Mouse (Mus musculus): Measurements from ENCODE around the gene Ascl4.
A peak's percentile ranks its signal among the peaks of the same experiment; 100 is the strongest.

The Ascl4 gene

DNA sequence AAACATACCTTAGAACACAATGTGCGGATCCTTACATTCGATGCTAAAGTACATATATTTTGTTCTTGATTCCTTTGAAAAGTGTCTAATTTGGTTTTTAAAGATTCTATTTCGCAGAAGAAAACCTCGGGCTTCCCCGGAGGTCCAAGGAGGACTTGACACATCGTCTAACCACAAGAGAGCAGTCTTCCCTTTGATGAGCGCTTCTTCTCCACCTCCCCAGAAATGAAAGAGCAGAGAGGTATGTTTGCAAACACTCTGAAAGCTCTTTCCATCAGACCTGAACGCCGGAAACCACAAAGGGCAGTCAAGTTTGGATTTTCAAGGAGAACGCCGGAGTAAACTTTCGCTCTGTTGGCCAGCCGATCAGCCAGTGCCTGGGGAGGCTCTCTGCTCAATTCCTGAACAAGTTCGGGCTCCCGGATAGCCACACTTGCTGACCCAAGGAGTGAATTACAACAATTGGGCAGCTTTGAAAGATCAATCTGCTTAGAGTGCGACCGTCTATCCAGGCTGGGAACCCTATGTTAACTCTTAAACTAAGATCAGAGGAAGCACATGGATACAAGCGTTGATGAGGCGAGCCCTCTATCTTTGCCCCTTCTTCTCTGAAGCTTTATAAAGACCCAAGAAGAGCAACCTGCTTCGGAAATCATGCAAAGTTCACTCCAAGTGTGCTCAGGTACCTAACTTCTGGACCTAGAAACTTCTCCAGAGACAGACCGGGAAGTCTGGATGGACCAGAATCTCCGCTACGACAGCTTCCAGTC lies at the start of gene Ascl4:
Ascl4 (plus strand) TSS at position 6 of the 770 bp plus-strand sequence.
- DNase-seq (ENCODE audit: low spot score): no peak

DNA sequence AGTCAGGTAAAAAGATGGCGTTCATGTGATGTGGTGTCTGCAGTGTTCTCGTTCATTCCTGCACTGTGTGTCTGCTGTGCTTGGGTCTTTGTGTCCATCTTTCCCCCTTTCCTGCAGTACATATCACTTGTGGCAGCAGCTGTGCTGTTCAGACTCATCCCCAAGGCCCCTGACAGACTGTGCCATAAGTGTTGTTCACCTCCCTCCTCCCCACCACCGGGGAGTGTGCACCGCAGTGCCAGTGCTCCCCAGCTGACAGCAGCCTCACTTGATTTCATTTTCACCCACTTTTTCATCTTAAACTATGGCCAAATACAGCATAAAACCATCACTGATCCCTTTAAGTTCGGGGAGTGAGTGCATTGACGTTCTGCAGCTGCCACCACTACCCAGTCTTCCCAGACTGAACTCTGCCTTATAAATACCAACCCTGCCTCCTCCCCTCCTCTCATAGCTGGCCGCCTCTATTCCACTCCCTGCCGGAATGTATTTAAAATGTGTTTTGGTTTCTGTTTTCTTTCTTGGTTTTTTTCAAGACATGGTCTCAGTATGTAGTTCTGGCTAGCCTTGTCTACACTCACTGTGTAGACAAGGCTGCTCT lies 47.5 kb upstream of the Ascl4 start:
- no peak for DNase-seq (ENCODE audit: low spot score)

DNA sequence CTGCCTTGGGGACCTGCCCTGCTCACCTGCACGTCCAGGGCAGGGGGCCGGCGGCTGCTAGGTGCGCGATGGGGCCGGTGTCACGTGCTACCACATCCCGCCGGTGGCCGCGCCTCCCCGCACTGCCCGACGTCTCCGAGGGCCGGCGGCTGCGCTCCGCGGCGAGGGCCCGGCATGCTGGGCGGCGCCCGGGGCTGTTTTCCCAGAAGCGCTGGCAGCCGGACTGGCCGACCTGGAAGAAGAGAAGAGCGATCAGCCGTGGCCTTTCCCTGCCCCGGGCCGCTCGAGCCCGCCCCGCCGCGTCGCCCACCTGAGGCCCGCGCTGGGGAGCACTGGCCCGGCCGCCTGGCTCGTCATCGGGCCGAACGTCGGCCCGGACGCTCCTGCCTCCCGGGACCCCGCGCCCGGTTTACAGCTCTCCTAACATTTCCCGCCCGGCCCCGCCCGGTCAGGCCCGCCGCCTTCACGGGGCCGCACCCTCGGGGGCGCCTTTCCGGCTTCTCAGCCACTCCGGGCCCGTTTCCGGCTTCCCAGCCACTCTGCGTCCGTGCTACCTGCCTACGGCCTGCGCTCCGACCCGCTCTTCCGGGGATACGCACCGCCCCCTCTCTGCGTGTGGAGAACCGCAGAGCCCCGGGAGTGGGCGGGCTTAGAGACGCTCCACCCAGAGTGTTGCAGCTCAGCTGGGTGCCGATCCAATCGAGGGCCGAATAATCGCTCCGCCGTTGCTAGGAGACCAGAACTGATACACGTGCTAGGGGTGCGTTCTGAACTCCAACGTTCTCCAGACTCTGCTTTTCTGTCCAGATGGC lies 10.8 kb upstream of the Ascl4 start, which contains the start of gene Prdm4:
Prdm4 (minus strand) TSS at position 645 of the 812 bp plus-strand sequence.
- peak; percentile 97 for DNase-seq (ENCODE audit: low spot score)

GRCm38 (mm10) chr10:85928499-85929207 lies 1.2 kb downstream of the Ascl4 start:
- peak; percentile 62 for DNase-seq (ENCODE audit: low spot score)

DNA sequence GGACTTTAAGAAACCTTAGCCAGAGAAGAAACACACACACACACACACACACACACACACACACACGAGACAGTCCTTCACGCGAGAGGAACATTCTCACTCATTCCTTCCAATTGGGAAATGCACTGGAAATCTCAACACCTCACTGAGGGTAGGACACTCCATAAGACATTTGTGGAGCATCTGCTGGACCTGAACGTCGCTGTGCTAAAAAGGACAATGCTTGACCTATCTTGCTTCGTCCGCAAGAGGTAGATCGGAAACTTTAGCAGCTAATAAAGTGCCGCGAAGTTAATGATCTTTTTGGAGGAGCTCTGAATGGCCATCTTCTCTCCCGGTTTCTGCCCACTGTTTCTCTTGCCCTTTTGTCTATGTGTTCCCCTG lies 1.7 kb downstream of the Ascl4 start:
- DNase-seq (ENCODE audit: low spot score): no peak

DNA sequence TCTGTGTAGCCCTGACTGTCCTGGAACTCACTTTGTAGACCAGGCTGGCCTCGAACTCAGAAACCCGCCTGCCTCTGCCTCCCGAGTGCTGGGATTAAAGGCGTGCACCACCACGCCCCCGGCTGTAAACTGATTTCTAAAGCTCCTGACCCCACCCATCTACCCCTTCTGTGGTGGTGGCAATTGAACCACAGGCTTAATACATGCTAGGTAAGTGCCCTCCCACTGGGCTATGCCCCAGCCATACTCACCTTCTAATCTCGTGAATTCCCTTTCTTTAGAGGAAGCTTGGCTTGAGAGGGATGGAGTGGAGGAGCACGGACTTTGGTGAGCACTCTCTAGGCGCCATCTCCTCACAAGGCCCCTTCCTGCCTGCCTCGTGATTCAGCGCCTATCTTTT lies 2.5 kb downstream of the Ascl4 start:
- no peak for DNase-seq (ENCODE audit: low spot score)

- DNase-seq (ENCODE audit: low spot score): no peak
Observed at GRCm38 (mm10) chr10:85936280-85936965, 8.9 kb downstream of the Ascl4 start.

DNA sequence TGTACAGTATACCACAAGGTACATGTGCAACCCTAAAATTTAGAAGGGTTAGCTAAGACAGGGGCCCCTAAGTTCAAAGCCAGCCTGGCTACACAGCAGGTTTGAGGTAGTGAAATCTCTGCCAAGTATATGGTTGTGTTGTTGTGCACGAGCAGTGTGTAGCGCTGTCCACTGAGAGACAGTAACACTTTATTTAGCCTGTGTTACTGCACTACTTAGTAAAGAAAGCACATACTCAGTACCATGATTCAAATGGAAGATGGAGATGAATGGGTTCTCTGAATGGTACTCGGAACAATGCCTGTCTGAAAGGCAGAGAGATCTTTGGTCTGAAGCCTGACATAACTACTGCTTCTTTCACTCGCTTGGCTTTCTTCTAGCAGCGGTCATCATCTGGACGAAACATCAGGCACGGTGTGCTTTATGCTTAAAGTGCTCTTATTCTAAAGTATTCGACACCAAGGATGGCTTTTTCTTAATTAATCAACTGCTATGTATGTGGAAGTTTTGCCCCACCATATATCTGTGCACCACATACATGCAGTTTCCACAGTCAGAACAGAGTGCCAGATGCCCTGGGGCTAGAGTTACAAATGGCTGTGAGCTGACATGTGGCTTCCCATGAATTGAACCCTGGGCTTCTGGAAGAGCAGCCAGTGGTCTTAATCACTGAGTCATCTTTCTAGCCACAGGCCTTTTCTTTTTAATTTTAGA lies 21.2 kb downstream of the Ascl4 start:
- DNase-seq (ENCODE audit: low spot score): no peak

DNA sequence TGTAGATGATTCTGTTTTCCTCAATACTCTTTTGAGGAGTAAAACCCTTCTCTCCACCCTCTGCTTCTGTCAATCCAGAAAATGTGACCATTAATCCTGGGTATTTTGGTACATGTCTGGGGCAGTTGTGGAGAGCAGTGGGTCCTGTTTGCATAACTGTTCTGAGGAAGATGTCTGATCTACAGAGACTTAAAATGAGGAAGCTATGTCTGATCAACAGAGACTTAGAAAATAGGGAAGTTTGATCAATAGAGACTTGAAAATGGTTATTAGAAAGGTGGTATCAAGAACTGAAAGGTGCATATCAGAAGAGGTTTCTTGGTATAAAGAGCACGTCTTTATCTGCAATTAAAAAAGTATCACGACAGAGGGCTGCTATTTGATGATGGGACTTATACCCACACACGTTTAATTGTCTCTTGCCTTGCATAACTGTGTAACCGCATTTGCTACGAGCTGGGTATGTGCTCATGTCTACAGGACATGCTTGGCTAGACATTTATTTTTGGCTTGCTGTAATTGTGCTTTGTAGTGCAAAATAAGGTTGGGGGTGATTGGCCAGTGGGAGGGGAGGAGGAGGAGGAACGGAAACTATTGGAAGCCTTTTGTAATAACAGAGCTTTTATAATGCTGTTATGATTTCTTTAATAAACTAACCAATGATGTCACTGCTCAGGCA lies 24.4 kb downstream of the Ascl4 start:
- DNase-seq (ENCODE audit: low spot score): no peak

- no peak for DNase-seq (ENCODE audit: low spot score)
Observed at GRCm38 (mm10) chr10:85953401-85953800, 25.9 kb downstream of the Ascl4 start.

DNA sequence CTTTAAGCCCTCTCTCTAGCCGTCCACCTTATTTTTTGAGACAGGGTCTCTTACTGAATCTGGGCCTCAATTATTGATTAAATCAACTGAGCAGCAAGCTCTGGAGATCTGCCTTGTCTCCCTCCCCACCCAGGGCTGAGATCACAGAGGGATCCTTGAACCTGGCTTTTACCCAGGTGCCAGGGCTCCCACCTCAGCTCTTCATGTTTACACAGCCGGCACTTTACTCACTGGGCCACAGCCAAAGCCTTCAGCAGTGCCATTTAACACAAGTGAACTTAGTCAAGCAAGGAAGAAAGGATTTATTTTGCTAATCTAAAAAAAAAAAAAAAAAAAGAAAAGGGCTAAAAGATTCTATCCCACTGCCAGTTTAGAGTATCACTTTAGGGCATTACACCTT lies 26.9 kb downstream of the Ascl4 start:
- DNase-seq (ENCODE audit: low spot score): no peak

- DNase-seq (ENCODE audit: low spot score): no peak
Observed at GRCm38 (mm10) chr10:85956871-85957419, 29.5 kb downstream of the Ascl4 start.

GRCm38 (mm10) chr10:85957464-85957950 lies 30.0 kb downstream of the Ascl4 start, which contains the start of gene Rtcb:
Rtcb (minus strand) TSS chr10:85957823.
- peak; percentile 99 for DNase-seq (ENCODE audit: low spot score)

DNA sequence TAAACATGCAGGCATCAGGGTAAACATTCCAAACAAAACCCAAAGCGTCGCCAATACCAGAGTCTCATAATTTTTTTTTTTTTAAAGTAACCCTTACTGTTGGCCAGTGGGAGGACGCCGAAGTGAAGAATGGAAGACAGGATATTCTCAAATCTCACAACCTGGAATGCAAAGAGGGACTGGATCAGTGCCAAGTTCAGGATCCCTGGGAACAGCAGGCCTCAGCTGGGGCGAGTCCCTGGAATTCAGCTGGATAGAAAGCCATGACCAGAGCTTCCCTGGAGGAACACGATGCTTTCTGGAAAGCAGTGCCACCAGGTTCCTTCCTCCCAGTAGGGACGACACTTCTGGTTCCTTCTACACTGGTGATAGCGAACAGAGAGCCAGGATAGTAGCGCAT lies 35.4 kb downstream of the Ascl4 start:
- DNase-seq (ENCODE audit: low spot score): no peak

GRCm38 (mm10) chr10:85964316-85964715 lies 36.8 kb downstream of the Ascl4 start:
- no peak for DNase-seq (ENCODE audit: low spot score)

- no peak for DNase-seq (ENCODE audit: low spot score)
Observed at GRCm38 (mm10) chr10:85966476-85966875, 39.0 kb downstream of the Ascl4 start.

GRCm38 (mm10) chr10:85967411-85968156 lies 40.1 kb downstream of the Ascl4 start:
- DNase-seq (ENCODE audit: low spot score): no peak

GRCm38 (mm10) chr10:85968157-85968634 lies 40.7 kb downstream of the Ascl4 start:
- peak; percentile 79 for DNase-seq (ENCODE audit: low spot score)

DNA sequence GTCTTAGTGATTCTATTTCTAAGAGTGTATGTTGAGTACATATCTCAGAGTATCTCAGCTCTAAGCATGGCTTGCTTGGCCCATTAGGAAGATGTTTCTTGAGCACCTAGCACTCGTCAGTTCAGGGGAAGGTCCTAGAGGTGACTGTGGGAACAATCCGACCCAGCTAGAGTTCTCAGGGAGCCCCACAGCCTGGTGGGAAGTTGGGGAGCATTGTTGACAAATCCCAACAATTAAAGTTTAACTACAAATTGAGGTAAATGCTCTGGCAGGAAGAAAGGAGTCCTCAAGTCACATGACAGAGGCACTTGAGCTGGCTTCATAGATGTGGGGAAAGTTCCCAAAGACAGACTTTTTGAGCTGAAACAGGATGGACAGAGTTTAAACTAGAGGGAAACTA lies 41.2 kb downstream of the Ascl4 start:
- no peak for DNase-seq (ENCODE audit: low spot score)
